Mouse (Mus musculus) gastrocnemius, postnatal 14 days (tissue): ENCODE results near the gene Wfdc3. TPM values are rescaled to one million over a fixed set of nuclear protein-coding genes. Genes with fewer than 3 reads are reported as not detected.
A peak's percentile ranks its signal among the peaks of the same experiment; 100 is the strongest.
"Not testable (repeated sequence)": the region's sequence is repeated elsewhere in the genome, so short reads cannot be mapped to it uniquely, and the experiment has no call there.

ENCODE experiments used
- DNase-seq: peaks from one replicate; pipeline ENCODE4 v3.0.0; 2021; ENCODE audit warnings: mixed read lengths
- intact Hi-C: fragments of 180-260 bp; cut with DNase I; formaldehyde crosslinking; loops from one replicate; pipeline ENCODE4 v1.15.1; 2025; ENCODE audit warnings: low total_unique reads
- total RNA-seq, 2 experiments: library from RNA; stranded (reverse); gene quantifications; 2 replicates each; pipeline ENCODE4 v1.2.3; 2021

The Wfdc3 gene
- total RNA-seq, 2 experiments from 2014 or later = not detected

- no peak for DNase-seq
- intact Hi-C loops = no loop called here
Observed at GRCm38 (mm10) chr2:164748991-164749390, 3.3 kb upstream of the Wfdc3 start.

- intact Hi-C loops = no loop called here
- no peak for DNase-seq
Observed at GRCm38 (mm10) chr2:164748191-164748590, 2.5 kb upstream of the Wfdc3 start.

GRCm38 (mm10) chr2:164746693-164747092, 962 bp upstream of the Wfdc3 start:
- intact Hi-C loops = no loop called here
- no peak for DNase-seq

- intact Hi-C loops = no loop called here
- no peak for DNase-seq
Observed at GRCm38 (mm10) chr2:164744987-164745386, 744 bp downstream of the Wfdc3 start.

GRCm38 (mm10) chr2:164739876-164740275, 5.9 kb downstream of the Wfdc3 start:
- intact Hi-C loops = no loop called here

GRCm38 (mm10) chr2:164737377-164738090, 8.2 kb downstream of the Wfdc3 start:
- DNase-seq = no peak
- intact Hi-C loops = no loop called here

More at GRCm38 (mm10) chr2:164739876-164740275, 5.9 kb downstream of the Wfdc3 start:
- DNase-seq = no peak

GRCm38 (mm10) chr2:164735446-164735845, 10.3 kb downstream of the Wfdc3 start:
- intact Hi-C loops = no loop called here
- DNase-seq = no peak

- no peak for DNase-seq
Observed at GRCm38 (mm10) chr2:164734839-164735238, 10.9 kb downstream of the Wfdc3 start.

GRCm38 (mm10) chr2:164733259-164733658, 12.5 kb downstream of the Wfdc3 start:
- DNase-seq = no peak
- intact Hi-C loops = no loop called here

More at GRCm38 (mm10) chr2:164734839-164735238, 10.9 kb downstream of the Wfdc3 start:
- intact Hi-C loops = no loop called here

- intact Hi-C loops = no loop called here
- no peak for DNase-seq
Observed at GRCm38 (mm10) chr2:164731719-164732118, 14.0 kb downstream of the Wfdc3 start.

- intact Hi-C loops = no loop called here
- DNase-seq = peak; percentile 58
Observed at GRCm38 (mm10) chr2:164725895-164726619, 19.7 kb downstream of the Wfdc3 start.

GRCm38 (mm10) chr2:164723276-164723675, 22.5 kb downstream of the Wfdc3 start:
- no peak for DNase-seq
- intact Hi-C loops = loop anchor here (5.0 kb wide), 2 partner anchors 36 to 126 kb away; partner anchors contain the start of gene Wfdc13

- DNase-seq, intact Hi-C loops: not testable (repeated sequence)
Observed at GRCm38 (mm10) chr2:164716194-164716786, 29.4 kb downstream of the Wfdc3 start.

- intact Hi-C loops = no loop called here
- DNase-seq = no peak
Observed at GRCm38 (mm10) chr2:164715005-164715404, 30.7 kb downstream of the Wfdc3 start, which contains the start of gene Spint5. TSS of gene Spint5 (plus strand) at chr2:164715305.

- intact Hi-C loops = no loop called here
- no peak for DNase-seq
Observed at GRCm38 (mm10) chr2:164705991-164706390, 39.7 kb downstream of the Wfdc3 start.

- intact Hi-C loops = no loop called here
- DNase-seq = no peak
Observed at GRCm38 (mm10) chr2:164705328-164705727, 40.4 kb downstream of the Wfdc3 start.

- intact Hi-C loops = no loop called here
- no peak for DNase-seq
Observed at GRCm38 (mm10) chr2:164704235-164704634, 41.5 kb downstream of the Wfdc3 start.

GRCm38 (mm10) chr2:164701761-164702160, 44.0 kb downstream of the Wfdc3 start:
- intact Hi-C loops = no loop called here
- DNase-seq = no peak

- intact Hi-C loops = no loop called here
Observed at GRCm38 (mm10) chr2:164700959-164701358, 44.8 kb downstream of the Wfdc3 start.

GRCm38 (mm10) chr2:164698201-164698600, 47.5 kb downstream of the Wfdc3 start, which contains the start of gene Spint4:
TSS of gene Spint4 (plus strand) at chr2:164698501.
- intact Hi-C loops = no loop called here
- DNase-seq = no peak

More at GRCm38 (mm10) chr2:164700959-164701358, 44.8 kb downstream of the Wfdc3 start:
- no peak for DNase-seq
